9 mouse cellular contexts compared by ENCODE assay signal in the genomic region with DNA sequence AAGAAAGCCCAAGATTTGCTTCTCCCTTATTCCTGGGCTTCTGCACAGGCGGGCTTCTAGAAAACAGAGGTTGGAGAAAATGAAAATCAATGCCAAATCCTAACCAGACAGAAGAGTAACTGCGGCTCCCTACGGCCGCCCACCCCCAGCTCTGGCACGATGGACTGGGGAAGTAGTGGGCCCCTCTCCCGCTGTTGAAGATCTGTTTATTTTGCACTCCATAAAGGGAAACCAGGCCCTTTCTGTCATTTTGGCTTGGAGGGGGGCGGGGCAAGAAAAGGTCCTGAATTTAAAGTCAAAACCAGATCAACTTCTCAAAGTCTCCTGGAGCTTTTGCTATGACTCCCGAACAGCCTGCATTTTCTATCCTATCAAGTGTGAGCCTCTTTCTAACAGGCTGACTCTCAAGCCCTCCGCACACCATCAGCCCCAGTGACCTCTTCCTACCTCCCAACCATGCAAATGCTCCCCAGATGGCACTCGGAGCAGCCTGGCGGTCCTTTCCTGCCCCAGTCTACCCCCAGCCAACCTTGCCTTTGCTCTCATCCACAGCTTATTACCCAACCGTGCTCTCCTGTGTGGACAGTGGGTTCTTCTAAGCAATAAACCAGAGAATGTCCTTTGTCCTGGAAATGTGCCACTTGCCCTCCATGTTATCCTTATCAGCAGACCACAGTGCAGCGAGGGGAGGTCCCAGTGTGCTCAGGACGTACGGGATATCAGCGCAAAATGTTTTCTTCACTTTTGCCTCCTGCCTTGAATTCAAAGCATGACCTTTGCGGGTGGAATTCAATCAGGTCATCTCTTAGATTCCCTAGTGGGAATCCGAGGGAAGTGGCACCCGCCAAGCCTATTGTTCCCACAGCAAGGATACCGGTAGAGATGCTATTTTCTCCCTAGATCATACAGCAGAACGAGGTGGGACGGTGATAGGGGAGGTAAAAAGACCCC. TPM values are rescaled to one million over a fixed set of nuclear protein-coding genes. Genes with fewer than 3 reads are reported as not detected.
DNase-seq lines count a peak whose midpoint lies in the region; ATAC-seq and TF ChIP-seq lines count a peak whose summit lies in the region.
"Had no signal": no experiment of that assay in that cellular context is flagged by ENCODE, and none has a peak within 500 bp of the region (broad histone marks: within the 10 kb centered on the region; RNA-seq: fewer than 3 reads in every experiment).

No protein-coding gene starts in this region.

- ATAC-seq in limb, embryonic 12.5 days (ENCODE audit: insufficient number of reproducible peaks, insufficient read depth, low FRiP score, low TSS enrichment, low read depth) = no peak

- peaks cover 54% of the 10 kb centered on the region for H3K4me1 ChIP-seq in spleen, adult 2 months (ENCODE audit: control insufficient read depth, insufficient read depth, insufficient read length)
- peaks cover 74% of the 10 kb centered on the region for H3K4me1 ChIP-seq in limb, embryonic 12.5 days (replicated peaks)

- WGBS in spleen, adult 2 months = 70% methylated on average over 22 of the region's 22 CpGs
- WGBS in limb, embryonic 12.5 days = 56% methylated on average over 22 of the region's 22 CpGs

- H3K4me3 ChIP-seq in spleen, adult 2 months (ENCODE audit: extremely low read depth, insufficient read depth, insufficient read length) = no peak overlapping the region
- H3K4me3 ChIP-seq in limb, embryonic 12.5 days (replicated peaks) = no peak overlapping the region

- no peaks in the 10 kb centered on the region for H3K9me3 ChIP-seq in limb, embryonic 12.5 days

- 0 out of 2 replicates have a peak overlapping the region, but pooled peaks have one; percentile 1 for H3K9ac ChIP-seq in limb, embryonic 12.5 days (replicated peaks)

- peaks cover 5% of the 10 kb centered on the region; the same call in 1 of the 2 replicates for H3K36me3 ChIP-seq in spleen, adult 2 months (ENCODE audit: control insufficient read depth, insufficient read depth, low read length)
- H3K36me3 ChIP-seq in limb, embryonic 12.5 days = peaks cover 19% of the 10 kb centered on the region

- H3K27me3 ChIP-seq in spleen, adult 2 months (ENCODE audit: control insufficient read depth, insufficient read depth, low read length) = no peaks in the 10 kb centered on the region
- no peaks in the 10 kb centered on the region for H3K27me3 ChIP-seq in limb, embryonic 12.5 days

- peak overlapping the region; percentile 63; the same call in 1 of the 2 replicates for H3K27ac ChIP-seq in spleen, adult 2 months (ENCODE audit: insufficient read depth, low read length)
- peak overlapping the region; percentile 82 for H3K27ac ChIP-seq in limb, embryonic 12.5 days

- peak overlapping the region; percentile 23 for H3K4me2 ChIP-seq in limb, embryonic 12.5 days

- TF ChIP-seq CTCF in spleen, adult 2 months (IDR thresholded peaks at IDR 0.05; ENCODE audit: extremely low read depth, insufficient read depth, insufficient read length, insufficient replicate concordance) = no peak

- DNase-seq in embryo, embryonic 10.5 days (ENCODE audit: low spot score) = peak; percentile 37
- DNase-seq in embryo, embryonic 10 days (ENCODE audit: low spot score) = no peak
- no peak for DNase-seq in spleen, adult 2 months (ENCODE audit: low read depth in 1 of 2, low spot score in 2 of 2)
- no peak for DNase-seq in spleen, postnatal 36 days (ENCODE audit: low spot score in 2 of 2)
- DNase-seq in right cerebral cortex, postnatal 14 days = no peak
- DNase-seq in retina, embryonic 14.5 days (ENCODE audit: low spot score) = no peak
- no peak for DNase-seq in adipocyte (ENCODE audit: low spot score)
- DNase-seq: adrenal gland, adult 8-10 months had no signal

- TF ChIP-seq POLR2A in spleen, adult 2 months (IDR thresholded peaks at IDR 0.05; ENCODE audit: low read depth, low read length) = no peak

RNA-seq across cellular contexts. Expression of a gene that starts 23.3 kb away (rescaled TPM):
- polyA plus RNA-seq in spleen, adult 2 months (2012; rRNA removed) = 24.4 and 31.3 TPM in 2 replicates
- polyA plus RNA-seq in limb, embryonic 12.5 days (2016; fragmentation: Nextera tagmentation; extraction: Ambion mirVana) = 55.6 and 55.9 TPM in 2 replicates
